Mouse (Mus musculus): ENCODE results near the gene Olfr690. TPM values are rescaled to one million over a fixed set of nuclear protein-coding genes. Genes with fewer than 3 reads are reported as not detected.

Olfr690 gene
- total RNA-seq (2014; rRNA removed) (0.22 and 1.4 TPM in 2 replicates), polyA plus RNA-seq (2015; fragmentation: Nextera tagmentation; extraction: Ambion mirVana) (not detected in 2 replicates)

- H3K9ac ChIP-seq (replicated peaks; ENCODE audit: low read length, poor library complexity, severe bottlenecking) = no peak within 1 kb of the TSS
- ATAC-seq (ENCODE audit: low FRiP score) = no peak
- no peaks in the 10 kb centered on the region for H3K9me3 ChIP-seq (ENCODE audit: low read length)
- 80% methylated on average over 1 of the region's 1 CpGs for whole genome bisulfite sequencing
- no peak within 1 kb of the TSS for H3K4me2 ChIP-seq (ENCODE audit: low read depth, low read length, poor library complexity, severe bottlenecking)
- H3K36me3 ChIP-seq (ENCODE audit: insufficient read depth, low read length) = no peaks in the 10 kb centered on the region
- no peak within 1 kb of the TSS for H3K4me3 ChIP-seq (ENCODE audit: low read depth, low read length)
- DNase-seq (ENCODE audit: low spot score) = no peak
- H3K27ac ChIP-seq (ENCODE audit: low read depth, low read length) = no peak within 1 kb of the TSS
- H3K4me1 ChIP-seq (ENCODE audit: insufficient read depth, low read length) = no peaks in the 10 kb centered on the region
- no peaks in the 10 kb centered on the region for H3K27me3 ChIP-seq (ENCODE audit: insufficient read depth, low read length)
- no peak for TF ChIP-seq CTCF (IDR thresholded peaks at IDR 0.05)
Observed at GRCm38 (mm10) chr7:105334004-105334403, at the start of gene Olfr690. Olfr690 (minus strand) TSS chr7:105334104.

- Histone ChIP-seq H3K27ac (ENCODE audit: low read depth, low read length) (no peak overlapping the region), H3K36me3 (ENCODE audit: insufficient read depth, low read length) (peaks cover 69% of the 10 kb centered on the region), H3K9ac (replicated peaks; ENCODE audit: low read length, poor library complexity, severe bottlenecking) (no peak overlapping the region), H3K4me2 (ENCODE audit: low read depth, low read length, poor library complexity, severe bottlenecking) (no peak overlapping the region), H3K4me3 (ENCODE audit: low read depth, low read length) (no peak overlapping the region), H3K27me3 (ENCODE audit: insufficient read depth, low read length) (no peaks in the 10 kb centered on the region), H3K4me1 (ENCODE audit: insufficient read depth, low read length) (no peaks in the 10 kb centered on the region), H3K9me3 (ENCODE audit: low read length) (no peaks in the 10 kb centered on the region)
- WGBS = 97% methylated on average over 3 of the region's 3 CpGs
- no peak for DNase-seq (ENCODE audit: low spot score)
- TF ChIP-seq CTCF (IDR thresholded peaks at IDR 0.05) = no peak
- ATAC-seq (ENCODE audit: low FRiP score) = no peak
Observed at GRCm38 (mm10) chr7:105380329-105380728, 46.4 kb upstream of the Olfr690 start.

- no peak within 1 kb of the TSS for H3K4me2 ChIP-seq (ENCODE audit: low read depth, low read length, poor library complexity, severe bottlenecking)
- no peaks in the 10 kb centered on the region for H3K9me3 ChIP-seq (ENCODE audit: low read length)
- peaks cover 35% of the 10 kb centered on the region for H3K36me3 ChIP-seq (ENCODE audit: insufficient read depth, low read length)
- H3K27me3 ChIP-seq (ENCODE audit: insufficient read depth, low read length) = no peaks in the 10 kb centered on the region
- no peak within 1 kb of the TSS for H3K4me3 ChIP-seq (ENCODE audit: low read depth, low read length)
- DNase-seq (ENCODE audit: low spot score) = no peak
- no peak for ATAC-seq (ENCODE audit: low FRiP score)
- no peaks in the 10 kb centered on the region for H3K4me1 ChIP-seq (ENCODE audit: insufficient read depth, low read length)
- TF ChIP-seq CTCF (IDR thresholded peaks at IDR 0.05) = no peak
- WGBS = 90% methylated on average over 1 of the region's 1 CpGs
- H3K9ac ChIP-seq (replicated peaks; ENCODE audit: low read length, poor library complexity, severe bottlenecking) = no peak within 1 kb of the TSS
- H3K27ac ChIP-seq (ENCODE audit: low read depth, low read length) = no peak within 1 kb of the TSS
Observed at GRCm38 (mm10) chr7:105374866-105375265, 41.0 kb upstream of the Olfr690 start, which contains the start of gene Gm5901. Gm5901 (plus strand) TSS chr7:105375038.

GRCm38 (mm10) chr7:105373976-105374375 is 40.1 kb upstream of the Olfr690 start:
- 96% methylated on average over 3 of the region's 3 CpGs for WGBS
- no peaks in the 10 kb centered on the region for H3K9me3 ChIP-seq (ENCODE audit: low read length)
- DNase-seq (ENCODE audit: low spot score) (no peak), ATAC-seq (ENCODE audit: low FRiP score) (no peak)
- no peaks in the 10 kb centered on the region for H3K4me1 ChIP-seq (ENCODE audit: insufficient read depth, low read length)
- no peak for TF ChIP-seq CTCF (IDR thresholded peaks at IDR 0.05)
- H3K36me3 ChIP-seq (ENCODE audit: insufficient read depth, low read length) = peaks cover 30% of the 10 kb centered on the region
- no peak overlapping the region for H3K27ac ChIP-seq (ENCODE audit: low read depth, low read length)
- H3K9ac ChIP-seq (replicated peaks; ENCODE audit: low read length, poor library complexity, severe bottlenecking) = no peak overlapping the region
- no peak overlapping the region for H3K4me3 ChIP-seq (ENCODE audit: low read depth, low read length)
- no peaks in the 10 kb centered on the region for H3K27me3 ChIP-seq (ENCODE audit: insufficient read depth, low read length)
- H3K4me2 ChIP-seq (ENCODE audit: low read depth, low read length, poor library complexity, severe bottlenecking) = no peak overlapping the region

GRCm38 (mm10) chr7:105373509-105373908 is 39.6 kb upstream of the Olfr690 start:
- H3K9ac ChIP-seq (replicated peaks; ENCODE audit: low read length, poor library complexity, severe bottlenecking) = no peak overlapping the region
- no peak for TF ChIP-seq CTCF (IDR thresholded peaks at IDR 0.05)
- no peaks in the 10 kb centered on the region for H3K27me3 ChIP-seq (ENCODE audit: insufficient read depth, low read length)
- DNase-seq (ENCODE audit: low spot score) = no peak
- 89% methylated on average over 4 of the region's 4 CpGs for WGBS
- ATAC-seq (ENCODE audit: low FRiP score) = no peak
- H3K36me3 ChIP-seq (ENCODE audit: insufficient read depth, low read length) = peaks cover 26% of the 10 kb centered on the region
- H3K4me1 ChIP-seq (ENCODE audit: insufficient read depth, low read length) = no peaks in the 10 kb centered on the region
- no peak overlapping the region for H3K27ac ChIP-seq (ENCODE audit: low read depth, low read length)
- no peak overlapping the region for H3K4me3 ChIP-seq (ENCODE audit: low read depth, low read length)
- H3K9me3 ChIP-seq (ENCODE audit: low read length) = no peaks in the 10 kb centered on the region
- H3K4me2 ChIP-seq (ENCODE audit: low read depth, low read length, poor library complexity, severe bottlenecking) = no peak overlapping the region

- no peak overlapping the region for H3K4me3 ChIP-seq (ENCODE audit: low read depth, low read length)
- no peaks in the 10 kb centered on the region for H3K9me3 ChIP-seq (ENCODE audit: low read length)
- TF ChIP-seq CTCF (IDR thresholded peaks at IDR 0.05) = no peak
- H3K27ac ChIP-seq (ENCODE audit: low read depth, low read length) = no peak overlapping the region
- no peaks in the 10 kb centered on the region for H3K4me1 ChIP-seq (ENCODE audit: insufficient read depth, low read length)
- H3K27me3 ChIP-seq (ENCODE audit: insufficient read depth, low read length) = no peaks in the 10 kb centered on the region
- ATAC-seq (ENCODE audit: low FRiP score) = no peak
- peaks cover 22% of the 10 kb centered on the region for H3K36me3 ChIP-seq (ENCODE audit: insufficient read depth, low read length)
- no peak overlapping the region for H3K4me2 ChIP-seq (ENCODE audit: low read depth, low read length, poor library complexity, severe bottlenecking)
- 93% methylated on average over 1 of the region's 1 CpGs for WGBS
- no peak overlapping the region for H3K9ac ChIP-seq (replicated peaks; ENCODE audit: low read length, poor library complexity, severe bottlenecking)
- no peak for DNase-seq (ENCODE audit: low spot score)
Observed at GRCm38 (mm10) chr7:105372912-105373311, 39.0 kb upstream of the Olfr690 start.
